Mouse (Mus musculus) colon, adult 2 months (tissue): ENCODE measurements around the gene Qser1. TPM values are rescaled to one million over a fixed set of nuclear protein-coding genes. Genes with fewer than 3 reads are reported as not detected.

Experiments used
- polyA plus RNA-seq: library from polyadenylated mRNA; depleted of rRNA; stranded (reverse); fragments of >200 nt; gene quantifications from 2 replicates; pipeline ENCODE4 v1.2.3, GENCODE M21; 2012; rRNA removed

Gene Qser1
- polyA plus RNA-seq, result 1.6 and 1.7 TPM in 2 replicates

GRCm38 (mm10) chr2:104816371-104816827 lies at the start of gene Qser1:
Gene Qser1, minus strand, starts transcription at chr2:104816760.

GRCm38 (mm10) chr2:104849276-104849990 lies 32.9 kb upstream of the Qser1 start, which contains the start of gene Prrg4:
Gene Prrg4, minus strand, starts transcription at chr2:104849876.

GRCm38 (mm10) chr2:104742741-104743064 lies 73.9 kb downstream of the Qser1 start, which contains the start of gene Depdc7:
Gene Depdc7, minus strand, starts transcription at chr2:104742878.

GRCm38 (mm10) chr2:104716279-104716678 lies 100.3 kb downstream of the Qser1 start, which contains the start of gene Pin1rt1:
Gene Pin1rt1, minus strand, starts transcription at chr2:104716379.

GRCm38 (mm10) chr2:104711585-104712485 lies 104.7 kb downstream of the Qser1 start, which contains the start of gene Tcp11l1:
Gene Tcp11l1, minus strand, starts transcription at chr2:104712169.

Other genes starting within 250 kb of the Qser1 start
- 3.7 and 4.6 TPM in 2 replicates for gene Cstf3, start 226.2 kb downstream of the Qser1 start, polyA plus RNA-seq
- gene Tcp11l1, start 104.6 kb downstream of the Qser1 start, polyA plus RNA-seq, result 2.2 and 2.5 TPM in 2 replicates
- not detected in 2 replicates for gene Pin1rt1, start 100.4 kb downstream of the Qser1 start, polyA plus RNA-seq
- gene Depdc7, start 73.9 kb downstream of the Qser1 start, polyA plus RNA-seq, result 0.51 and 1.2 TPM in 2 replicates
- 0.38 and 0.64 TPM in 2 replicates for gene Prrg4, start 33.1 kb upstream of the Qser1 start, polyA plus RNA-seq
- 1.0 TPM in 1 of 2 replicates, not detected in the other for gene Ccdc73, start 51.0 kb upstream of the Qser1 start, polyA plus RNA-seq
- gene Eif3m, start 200.3 kb upstream of the Qser1 start, polyA plus RNA-seq, result 11.3 and 16.2 TPM in 2 replicates